Mouse (Mus musculus): ENCODE data around the gene Zc3h10.

The Zc3h10 gene

GRCm38 (mm10) chr10:128547361-128548032, at the start of gene Zc3h10:
Gene Zc3h10, minus strand, starts transcription at chr10:128547774.
- peak; percentile 98 for DNase-seq

- DNase-seq: no peak
Observed at GRCm38 (mm10) chr10:128592797-128593196, 45.2 kb upstream of the Zc3h10 start.

GRCm38 (mm10) chr10:128591436-128591835, 43.9 kb upstream of the Zc3h10 start:
- DNase-seq: no peak

GRCm38 (mm10) chr10:128590193-128590690, 42.7 kb upstream of the Zc3h10 start:
- peak; percentile 57 for DNase-seq

GRCm38 (mm10) chr10:128589464-128590192, 42.1 kb upstream of the Zc3h10 start, which contains the start of gene Erbb3:
Gene Erbb3, minus strand, starts transcription at chr10:128589652.
- DNase-seq: no peak

- DNase-seq: no peak
Observed at GRCm38 (mm10) chr10:128588775-128589463, 41.3 kb upstream of the Zc3h10 start.

- no peak for DNase-seq
Observed at GRCm38 (mm10) chr10:128588136-128588535, 40.6 kb upstream of the Zc3h10 start.

GRCm38 (mm10) chr10:128587697-128588096, 40.1 kb upstream of the Zc3h10 start:
- DNase-seq: no peak

GRCm38 (mm10) chr10:128587120-128587519, 39.5 kb upstream of the Zc3h10 start:
- DNase-seq: no peak

GRCm38 (mm10) chr10:128586546-128586945, 39.0 kb upstream of the Zc3h10 start:
- DNase-seq: no peak

- DNase-seq: no peak
Observed at GRCm38 (mm10) chr10:128584386-128584785, 36.8 kb upstream of the Zc3h10 start.

GRCm38 (mm10) chr10:128583644-128584043, 36.1 kb upstream of the Zc3h10 start:
- peak; percentile 69 for DNase-seq

GRCm38 (mm10) chr10:128579731-128580130, 32.2 kb upstream of the Zc3h10 start:
- no peak for DNase-seq

- no peak for DNase-seq
Observed at GRCm38 (mm10) chr10:128579298-128579697, 31.7 kb upstream of the Zc3h10 start.

GRCm38 (mm10) chr10:128578330-128578729, 30.8 kb upstream of the Zc3h10 start:
- no peak for DNase-seq

GRCm38 (mm10) chr10:128575063-128575462, 27.5 kb upstream of the Zc3h10 start:
- no peak for DNase-seq

- DNase-seq: peak; percentile 99
Observed at GRCm38 (mm10) chr10:128565788-128566531, 18.4 kb upstream of the Zc3h10 start, which contains the start of gene Pa2g4. Gene Pa2g4, minus strand, starts transcription at chr10:128565987.

- DNase-seq: no peak
Observed at GRCm38 (mm10) chr10:128565206-128565787, 17.7 kb upstream of the Zc3h10 start.

GRCm38 (mm10) chr10:128563544-128563943, 16.0 kb upstream of the Zc3h10 start:
- no peak for DNase-seq

GRCm38 (mm10) chr10:128556963-128557362, 9.4 kb upstream of the Zc3h10 start:
- no peak for DNase-seq

- peak; percentile 8 for DNase-seq
Observed at GRCm38 (mm10) chr10:128556286-128556685, 8.7 kb upstream of the Zc3h10 start.

- DNase-seq: peak; percentile 2
Observed at GRCm38 (mm10) chr10:128555567-128555966, 8.0 kb upstream of the Zc3h10 start.

All from cerebellum, adult 9-11 months (tissue).